Mouse (Mus musculus) liver, postnatal 0 days (tissue): ENCODE measurements at regions not wholly inside any gene's neighbourhood (a gene's known extent, or its start where the extent isn't known, plus 50 kb on each side); places are given as distances from the start of the nearest gene placed in this dataset.
A peak's percentile ranks its signal among the peaks of the same experiment; 100 is the strongest.

Source experiments
- CTCF ChIP-seq: sonication (generic); IDR thresholded peaks from 2 replicates; pipeline ENCODE4 v1.5.1; 2016; ENCODE audit warnings: antibody characterized with exemption, low read depth
- EP300 ChIP-seq: IDR thresholded peaks from 2 replicates; pipeline ENCODE4 v1.6.1; 2016; ENCODE audit warnings: antibody characterized with exemption, low read depth, mild to moderate bottlenecking

GRCm38 (mm10) chr16:77989139-77989538 is 312.1 kb upstream of the Cxadr start:
- peak; percentile 65 for TF ChIP-seq CTCF
- no peak for TF ChIP-seq EP300
